Mouse (Mus musculus) cerebellum, adult 2 months (tissue): ENCODE measurements around the gene Adcy6.

Experiments
- CTCF ChIP-seq: fragments of 200-500 bp; IDR thresholded peaks from 2 replicates; pipeline ENCODE4 v1.5.1; 2011; ENCODE audit warnings: low read depth, mild to moderate bottlenecking, control low read depth, low read length, moderate library complexity, borderline replicate concordance; ENCODE audit not compliant: insufficient read depth
- POLR2A ChIP-seq: fragments of 200-500 bp; IDR thresholded peaks from 2 replicates; pipeline ENCODE4 v1.6.1; 2011; ENCODE audit warnings: low read length, control low read depth, borderline replicate concordance; ENCODE audit not compliant: insufficient read depth

GRCm38 (mm10) chr15:98652174-98652573, 42.3 kb upstream of the Adcy6 start:
- TF ChIP-seq CTCF (no peak), POLR2A (no peak)
